Comparison of ENCODE assay signal across 34 mouse cellular contexts in the genomic region with DNA sequence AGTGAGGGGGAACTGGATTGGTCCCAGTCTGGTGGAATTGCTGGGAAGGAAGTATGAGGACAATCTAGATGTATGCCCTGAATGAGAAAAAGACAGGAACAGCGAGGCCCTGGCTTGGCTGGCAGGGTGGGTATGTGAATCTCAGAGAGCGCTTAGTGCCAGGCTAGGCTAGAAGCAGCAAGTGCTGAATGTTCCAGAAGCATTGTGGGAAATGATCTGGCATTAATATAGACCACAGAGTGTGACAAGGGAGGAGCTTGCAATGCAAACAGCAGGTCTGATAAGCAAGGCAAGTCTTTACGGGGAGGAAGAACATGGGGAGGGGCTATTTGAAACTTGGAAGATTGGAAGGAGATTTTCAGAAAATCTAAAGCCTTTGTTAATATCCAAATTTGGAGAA. TPM values are rescaled to one million over a fixed set of nuclear protein-coding genes. Genes with fewer than 3 reads are reported as not detected.
DNase-seq lines count a peak whose midpoint lies in the region; ATAC-seq and TF ChIP-seq lines count a peak whose summit lies in the region.
"Had no signal": no experiment of that assay in that cellular context is flagged by ENCODE, and none has a peak within 500 bp of the region (broad histone marks: within the 10 kb centered on the region; RNA-seq: fewer than 3 reads in every experiment).

No protein-coding gene starts in this region.

- no peak for TF ChIP-seq CTCF in heart, postnatal 0 days (IDR thresholded peaks at IDR 0.05; ENCODE audit: low read depth)
- no peak for TF ChIP-seq CTCF in MEL (IDR thresholded peaks at IDR 0.05 in 2 of 3, conservative IDR thresholded peaks at IDR 0.05 in 1 of 3; ENCODE audit: control insufficient read depth in 1 of 3, insufficient read depth in 1 of 3, low read depth in 2 of 3, low read length in 3 of 3, poor library complexity in 1 of 3, severe bottlenecking in 1 of 3)

- no peaks in the 10 kb centered on the region for H3K79me2 ChIP-seq in MEL (ENCODE audit: control insufficient read depth, insufficient read depth, low read length, poor library complexity)

- DNase-seq in heart, postnatal 0 days (ENCODE audit: low spot score) = peak; percentile 80
- DNase-seq in heart, postnatal 4 days = no peak
- peak; percentile 49 for DNase-seq in MEL (ENCODE audit: low read depth, low spot score)
- no peak for DNase-seq in adrenal gland, postnatal 10 days
- no peak for DNase-seq in urinary bladder, postnatal 14 days (ENCODE audit: low spot score)
- DNase-seq: adrenal gland, adult 8-10 months; B cell, adult 2 months; cerebellum, adult 11-12 months; cerebellum, adult 9-11 months; gastrocnemius, adult 2 months; gastrocnemius, postnatal 36 days; kidney, adult 2 months; kidney, postnatal 10 days; liver, embryonic 13.5 days; lung, adult 18-20 months; lung, postnatal 10 days; right cerebral cortex, postnatal 4 days had no signal

- 0 out of 2 replicates have a peak overlapping the region, but pooled peaks have one; percentile 15 for H3K27ac ChIP-seq in heart, postnatal 0 days (ENCODE audit: low read depth)
- H3K27ac ChIP-seq in MEL (ENCODE audit: control insufficient read depth, low read depth, low read length) = no peak overlapping the region
- H3K27ac ChIP-seq in limb, embryonic 13.5 days = peak overlapping the region; percentile 74; the same call in 1 of the 2 replicates
- H3K27ac ChIP-seq in stomach, embryonic 16.5 days (ENCODE audit: low read length) = peak overlapping the region; percentile 36; the same call in 1 of the 2 replicates
- H3K27ac ChIP-seq: embryonic facial prominence, embryonic 13.5 days; hindbrain, embryonic 10.5 days; hindbrain, embryonic 15.5 days; liver, embryonic 13.5 days; midbrain, embryonic 13.5 days; neural tube, embryonic 13.5 days had no signal

- no peaks in the 10 kb centered on the region for H3K27me3 ChIP-seq in heart, postnatal 0 days (ENCODE audit: control insufficient read depth, insufficient read depth, low read length)
- H3K27me3 ChIP-seq in MEL (ENCODE audit: control insufficient read depth in 1 of 2, insufficient read depth in 2 of 2, low read length in 2 of 2) = no peaks in the 10 kb centered on the region
- H3K27me3 ChIP-seq in limb, embryonic 13.5 days = no peaks in the 10 kb centered on the region
- no peaks in the 10 kb centered on the region for H3K27me3 ChIP-seq in stomach, embryonic 16.5 days (ENCODE audit: control insufficient read depth, insufficient read depth, low read length)
- H3K27me3 ChIP-seq: embryonic facial prominence, embryonic 13.5 days; hindbrain, embryonic 15.5 days; liver, embryonic 13.5 days; midbrain, embryonic 13.5 days; neural tube, embryonic 13.5 days had no signal

- no peaks in the 10 kb centered on the region for H3K9me3 ChIP-seq in heart, postnatal 0 days (replicated peaks; ENCODE audit: control insufficient read depth, low read length)
- no peaks in the 10 kb centered on the region for H3K9me3 ChIP-seq in MEL (replicated peaks; ENCODE audit: insufficient read depth, low read length)
- H3K9me3 ChIP-seq in limb, embryonic 13.5 days = no peaks in the 10 kb centered on the region
- H3K9me3 ChIP-seq in stomach, embryonic 16.5 days (replicated peaks; ENCODE audit: control insufficient read depth, low read length) = no peaks in the 10 kb centered on the region
- H3K9me3 ChIP-seq: embryonic facial prominence, embryonic 13.5 days; hindbrain, embryonic 10.5 days; hindbrain, embryonic 15.5 days; liver, embryonic 13.5 days; midbrain, embryonic 13.5 days; neural tube, embryonic 13.5 days had no signal

- ATAC-seq in heart, postnatal 0 days (ENCODE audit: insufficient read depth, low read depth) = peak; percentile 60
- no peak for ATAC-seq in limb, embryonic 13.5 days (ENCODE audit: low FRiP score, low read depth)
- no peak for ATAC-seq in stomach, embryonic 16.5 days (ENCODE audit: insufficient read depth, low FRiP score)
- ATAC-seq: forebrain, embryonic 16.5 days; inflammation-experienced regulatory T-cells, adult 6 months; midbrain, embryonic 13.5 days had no signal

- TF ChIP-seq POLR2A in MEL (IDR thresholded peaks at IDR 0.05; ENCODE audit: control insufficient read depth in 1 of 2, insufficient read depth in 1 of 2, low read depth in 1 of 2, low read length in 2 of 2, poor library complexity in 1 of 2) = no peak

- H3K4me1 ChIP-seq in heart, postnatal 0 days (ENCODE audit: control insufficient read depth, insufficient read depth) = peaks cover 8% of the 10 kb centered on the region; the same call in 1 of the 2 replicates
- peaks cover 0 to 9% of the 10 kb centered on the region in 2 experiments; a peak in 3 of 4 replicates for H3K4me1 ChIP-seq in MEL (ENCODE audit: control insufficient read depth in 1 of 2, insufficient read depth in 2 of 2, low read length in 2 of 2)
- peaks cover 18% of the 10 kb centered on the region for H3K4me1 ChIP-seq in limb, embryonic 13.5 days
- H3K4me1 ChIP-seq in stomach, embryonic 16.5 days (ENCODE audit: control insufficient read depth, insufficient read depth, low read length) = no peaks in the 10 kb centered on the region
- H3K4me1 ChIP-seq: hindbrain, embryonic 10.5 days; hindbrain, embryonic 15.5 days; midbrain, embryonic 13.5 days; neural tube, embryonic 13.5 days had no signal

- H3K4me2 ChIP-seq in heart, postnatal 0 days (ENCODE audit: low read depth, low read length) = no peak overlapping the region
- H3K4me2 ChIP-seq in limb, embryonic 13.5 days (replicated peaks) = no peak overlapping the region
- no peak overlapping the region for H3K4me2 ChIP-seq in stomach, embryonic 16.5 days (ENCODE audit: low read depth, low read length)
- H3K4me2 ChIP-seq: embryonic facial prominence, embryonic 13.5 days; hindbrain, embryonic 15.5 days; liver, embryonic 13.5 days; midbrain, embryonic 13.5 days; neural tube, embryonic 13.5 days had no signal

- 38% methylated on average over 3 of the region's 3 CpGs for WGBS in heart, postnatal 0 days
- WGBS in limb, embryonic 13.5 days = 90% methylated on average over 3 of the region's 3 CpGs
- 73% methylated on average over 3 of the region's 3 CpGs for WGBS in stomach, embryonic 16.5 days

- no peak for TF ChIP-seq RAD21 in MEL (IDR thresholded peaks at IDR 0.05; ENCODE audit: low read depth, low read length)

- H3K4me3 ChIP-seq in heart, postnatal 0 days (ENCODE audit: low read depth, low read length) = no peak overlapping the region
- no peak overlapping the region for H3K4me3 ChIP-seq in MEL (ENCODE audit: control insufficient read depth in 1 of 2, insufficient read depth in 1 of 2, low read depth in 2 of 2, low read length in 2 of 2)
- H3K4me3 ChIP-seq in limb, embryonic 13.5 days = no peak overlapping the region
- no peak overlapping the region for H3K4me3 ChIP-seq in stomach, embryonic 16.5 days (replicated peaks; ENCODE audit: low read length)
- H3K4me3 ChIP-seq: embryonic facial prominence, embryonic 13.5 days; erythroblast, embryonic 14.5 days; gastrocnemius, adult 2 months; hindbrain, embryonic 10.5 days; hindbrain, embryonic 15.5 days; liver, embryonic 13.5 days; midbrain, embryonic 13.5 days; neural tube, embryonic 13.5 days had no signal

- no peak for TF ChIP-seq EP300 in heart, postnatal 0 days (IDR thresholded peaks at IDR 0.05; ENCODE audit: low read depth)
- no peak for TF ChIP-seq EP300 in MEL (IDR thresholded peaks at IDR 0.05; ENCODE audit: low read depth in 1 of 2, low read length in 2 of 2)

- H3K36me3 ChIP-seq in heart, postnatal 0 days (replicated peaks; ENCODE audit: control insufficient read depth, insufficient read depth, low read length) = peaks cover 46% of the 10 kb centered on the region
- peaks cover 9 to 13% of the 10 kb centered on the region in 2 experiments for H3K36me3 ChIP-seq in MEL (ENCODE audit: control insufficient read depth in 1 of 2, insufficient read depth in 2 of 2, low read length in 2 of 2)
- peaks cover 41% of the 10 kb centered on the region for H3K36me3 ChIP-seq in limb, embryonic 13.5 days
- peaks cover 6% of the 10 kb centered on the region; the same call in 1 of the 2 replicates for H3K36me3 ChIP-seq in stomach, embryonic 16.5 days (ENCODE audit: control insufficient read depth, insufficient read depth, low read length)

- H3K9ac ChIP-seq in heart, postnatal 0 days (replicated peaks; ENCODE audit: low read depth, low read length) = no peak overlapping the region
- H3K9ac ChIP-seq in MEL (ENCODE audit: control insufficient read depth, low read depth, low read length, poor library complexity, severe bottlenecking) = no peak overlapping the region
- H3K9ac ChIP-seq in limb, embryonic 13.5 days = no peak overlapping the region
- no peak overlapping the region for H3K9ac ChIP-seq in stomach, embryonic 16.5 days (ENCODE audit: low read length)
- H3K9ac ChIP-seq: embryonic facial prominence, embryonic 13.5 days; hindbrain, embryonic 15.5 days; liver, embryonic 13.5 days; midbrain, embryonic 13.5 days; neural tube, embryonic 13.5 days had no signal

RNA-seq across cellular contexts. Expression of a gene that starts 47.4 kb away (rescaled TPM):
- total RNA-seq in heart, postnatal 0 days (2014; rRNA removed; ENCODE audit: low replicate concordance) = not detected in 2 replicates
- 0.04 TPM in 2 replicates for polyA plus RNA-seq in heart, postnatal 0 days (2015; fragmentation: Nextera tagmentation; extraction: Ambion mirVana)
- not detected for total RNA-seq in heart, postnatal 4 days (2021)
- total RNA-seq in MEL (2012; rRNA removed) = 0.04 TPM in 1 of 2 replicates, not detected in the other
- polyA plus RNA-seq in MEL (2012; ENCODE audit: insufficient read depth in 1 of 2, insufficient read length in 2 of 2, low read depth in 1 of 2, low replicate concordance in 2 of 2, missing spikeins in 1 of 2) = under 1 TPM in 1 of 2 experiments, not detected in 1; 0.03 TPM
- 0.42 and 0.47 TPM in 2 replicates for polyA plus RNA-seq in limb, embryonic 13.5 days (2015; fragmentation: Nextera tagmentation; extraction: Ambion mirVana)
- polyA plus RNA-seq in stomach, embryonic 16.5 days (2015; fragmentation: Nextera tagmentation; extraction: Ambion mirVana) = 5.4 and 5.8 TPM in 2 replicates
- total RNA-seq in adrenal gland, postnatal 10 days (2021) = not detected
- total RNA-seq: gastrocnemius, adult 2 months; gastrocnemius, postnatal 36 days; layer of hippocampus, adult 18-20 months; layer of hippocampus, postnatal 10 days; left cerebral cortex, adult 18-20 months; left cerebral cortex, postnatal 14 days had no signal
- polyA plus RNA-seq: erythroblast, embryonic 14.5 days; inflammation-experienced regulatory T-cells, adult 6 months; kidney, adult 2 months; spleen, adult 2 months had no signal

RNA-seq across cellular contexts. Expression of a gene that starts 48.0 kb away (rescaled TPM):
- 85.7 and 167 TPM in 2 replicates for total RNA-seq in heart, postnatal 0 days (2014; rRNA removed; ENCODE audit: low replicate concordance)
- polyA plus RNA-seq in heart, postnatal 0 days (2015; fragmentation: Nextera tagmentation; extraction: Ambion mirVana) = 149 and 167 TPM in 2 replicates
- 100 to 1,000 TPM; 149 to 164 TPM for total RNA-seq in heart, postnatal 4 days (2021)
- total RNA-seq in MEL (2012; rRNA removed) = 83.1 and 87.1 TPM in 2 replicates
- 10 to 100 TPM in 1 of 2 experiments, not detected in 1; 61.0 TPM for polyA plus RNA-seq in MEL (2012; ENCODE audit: insufficient read depth in 1 of 2, insufficient read length in 2 of 2, low read depth in 1 of 2, low replicate concordance in 2 of 2, missing spikeins in 1 of 2)
- 66.9 and 74.7 TPM in 2 replicates for polyA plus RNA-seq in limb, embryonic 13.5 days (2015; fragmentation: Nextera tagmentation; extraction: Ambion mirVana)
- polyA plus RNA-seq in stomach, embryonic 16.5 days (2015; fragmentation: Nextera tagmentation; extraction: Ambion mirVana) = 66.5 and 67.1 TPM in 2 replicates
- 100 to 1,000 TPM; 126 to 179 TPM for total RNA-seq in adrenal gland, postnatal 10 days (2021)

RNA-seq across cellular contexts. Expression of a gene that starts 55.4 kb away (rescaled TPM):
- total RNA-seq in heart, postnatal 0 days (2014; rRNA removed; ENCODE audit: low replicate concordance) = 96.9 and 101 TPM in 2 replicates
- 96.6 and 102 TPM in 2 replicates for polyA plus RNA-seq in heart, postnatal 0 days (2015; fragmentation: Nextera tagmentation; extraction: Ambion mirVana)
- total RNA-seq in heart, postnatal 4 days (2021) = 10 to 100 TPM; 86.4 to 95.7 TPM
- 318 and 349 TPM in 2 replicates for total RNA-seq in MEL (2012; rRNA removed)
- 100 to 1,000 TPM in 1 of 2 experiments, not detected in 1; 408 TPM for polyA plus RNA-seq in MEL (2012; ENCODE audit: insufficient read depth in 1 of 2, insufficient read length in 2 of 2, low read depth in 1 of 2, low replicate concordance in 2 of 2, missing spikeins in 1 of 2)
- 188 and 192 TPM in 2 replicates for polyA plus RNA-seq in limb, embryonic 13.5 days (2015; fragmentation: Nextera tagmentation; extraction: Ambion mirVana)
- polyA plus RNA-seq in stomach, embryonic 16.5 days (2015; fragmentation: Nextera tagmentation; extraction: Ambion mirVana) = 221 and 238 TPM in 2 replicates
- total RNA-seq in adrenal gland, postnatal 10 days (2021) = 100 to 1,000 TPM; 106 to 121 TPM

RNA-seq across cellular contexts. Expression of a gene that starts 58.4 kb away (rescaled TPM):
- total RNA-seq in heart, postnatal 0 days (2014; rRNA removed; ENCODE audit: low replicate concordance) = not detected in 2 replicates
- not detected in 2 replicates for polyA plus RNA-seq in heart, postnatal 0 days (2015; fragmentation: Nextera tagmentation; extraction: Ambion mirVana)
- not detected for total RNA-seq in heart, postnatal 4 days (2021)
- total RNA-seq in MEL (2012; rRNA removed) = not detected in 2 replicates
- not detected for polyA plus RNA-seq in MEL (2012; ENCODE audit: insufficient read depth in 1 of 2, insufficient read length in 2 of 2, low read depth in 1 of 2, low replicate concordance in 2 of 2, missing spikeins in 1 of 2)
- 0.60 and 1.2 TPM in 2 replicates for polyA plus RNA-seq in limb, embryonic 13.5 days (2015; fragmentation: Nextera tagmentation; extraction: Ambion mirVana)
- not detected in 2 replicates for polyA plus RNA-seq in stomach, embryonic 16.5 days (2015; fragmentation: Nextera tagmentation; extraction: Ambion mirVana)
- total RNA-seq in adrenal gland, postnatal 10 days (2021) = not detected
- total RNA-seq: adrenal gland, adult 8-10 months; gastrocnemius, adult 2 months; gastrocnemius, postnatal 36 days; layer of hippocampus, adult 18-20 months; layer of hippocampus, postnatal 10 days; left cerebral cortex, adult 18-20 months; left cerebral cortex, postnatal 14 days had no signal
- polyA plus RNA-seq: embryonic facial prominence, embryonic 13.5 days; erythroblast, embryonic 14.5 days; forebrain, embryonic 11.5 days; forebrain, embryonic 16.5 days; heart, embryonic 14.5 days; hindbrain, embryonic 10.5 days; hindbrain, embryonic 15.5 days; inflammation-experienced regulatory T-cells, adult 6 months; kidney, adult 2 months; liver, embryonic 13.5 days; midbrain, embryonic 13.5 days; neural tube, embryonic 13.5 days; spleen, adult 2 months had no signal

Comparison
In these comparisons a context has a peak if more than half of its experiments do, and no peak if none do; other contexts are left out.
1. DNase-seq: peak in heart, postnatal 0 days (single experiment) and MEL (single experiment); none in heart, postnatal 4 days (single experiment), adrenal gland, postnatal 10 days (single experiment) and urinary bladder, postnatal 14 days (single experiment).